Comparison of ENCODE assay signal across 16 mouse cellular contexts in the genomic region with DNA sequence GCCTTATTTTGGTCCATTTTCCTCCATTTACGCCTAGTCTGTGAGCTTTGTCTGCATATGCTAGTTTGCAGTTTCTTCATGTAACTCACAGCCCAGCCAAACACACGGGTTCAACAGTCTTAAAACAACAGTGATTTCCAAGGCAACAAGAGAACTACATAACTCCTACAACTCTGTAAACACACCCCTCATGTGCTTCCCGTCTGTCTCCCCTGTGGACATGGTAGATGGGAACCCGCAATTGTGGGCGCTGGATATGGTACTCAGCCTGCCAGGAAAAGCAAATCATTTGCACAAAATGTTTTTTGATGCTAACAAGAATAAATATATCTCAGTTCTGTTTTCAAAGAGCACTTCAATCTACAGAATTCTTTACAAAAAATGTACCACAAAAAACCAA. TPM values are rescaled to one million over a fixed set of nuclear protein-coding genes. Genes with fewer than 3 reads are reported as not detected.
"Had no signal": no experiment of that assay in that cellular context is flagged by ENCODE, and none has a peak within 500 bp of the region (broad histone marks: within the 10 kb centered on the region; RNA-seq: fewer than 3 reads in every experiment).

No protein-coding gene starts in this region.

- ATAC-seq: intestine, embryonic 15.5 days; midbrain, embryonic 16.5 days had no signal

- DNase-seq: kidney, adult 18-20 months; kidney, postnatal 10 days; kidney, postnatal 4 days; left cerebral cortex, postnatal 4 days; lung, adult 18-20 months; retina, postnatal 1 day; right cerebral cortex, postnatal 4 days; spleen, adult 18-20 months; thymus, adult 18-20 months; thymus, postnatal 14 days had no signal

RNA-seq across cellular contexts. Expression of a gene that starts 19.0 kb away (rescaled TPM):
- polyA plus RNA-seq: kidney, embryonic 14.5 days; liver, adult 2 months; neural tube, embryonic 13.5 days had no signal

RNA-seq across cellular contexts. Expression of a gene that starts 46.9 kb away (rescaled TPM):
- total RNA-seq: megakaryocyte-erythroid progenitor cell, adult 5-6 weeks had no signal
